Mouse (Mus musculus) telencephalon, adult 2 months (tissue): Measurements from ENCODE around the gene Atp6v0b.

ENCODE experiments used
- DNase-seq: peaks from one replicate; pipeline ENCODE4 v3.0.0-alpha.2; 2011; ENCODE audit warnings: low read depth, low spot score

Atp6v0b gene

DNA sequence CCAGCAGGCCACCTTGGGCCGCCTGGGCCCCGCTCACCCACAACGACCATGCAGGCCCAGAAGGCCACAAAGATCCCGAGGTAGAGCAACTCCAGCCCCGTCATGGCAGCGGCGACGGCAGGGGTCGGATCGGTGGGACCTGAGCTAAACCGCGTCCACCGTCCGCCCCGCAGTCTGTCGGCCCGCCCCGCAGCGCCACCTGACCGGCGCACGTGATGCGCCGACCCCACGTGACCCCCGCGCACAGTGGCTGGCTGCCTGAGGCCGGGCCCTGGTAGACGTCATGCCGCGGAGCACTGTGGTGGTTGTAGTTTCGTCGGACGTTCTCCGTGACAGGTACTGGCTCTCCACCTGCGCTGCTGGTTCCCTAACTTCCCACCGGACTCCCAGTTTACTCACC, at the start of gene Atp6v0b:
Gene Atp6v0b, minus strand, starts transcription at position 201 of the 400 bp plus-strand sequence.
- DNase-seq = peak; percentile 81

DNA sequence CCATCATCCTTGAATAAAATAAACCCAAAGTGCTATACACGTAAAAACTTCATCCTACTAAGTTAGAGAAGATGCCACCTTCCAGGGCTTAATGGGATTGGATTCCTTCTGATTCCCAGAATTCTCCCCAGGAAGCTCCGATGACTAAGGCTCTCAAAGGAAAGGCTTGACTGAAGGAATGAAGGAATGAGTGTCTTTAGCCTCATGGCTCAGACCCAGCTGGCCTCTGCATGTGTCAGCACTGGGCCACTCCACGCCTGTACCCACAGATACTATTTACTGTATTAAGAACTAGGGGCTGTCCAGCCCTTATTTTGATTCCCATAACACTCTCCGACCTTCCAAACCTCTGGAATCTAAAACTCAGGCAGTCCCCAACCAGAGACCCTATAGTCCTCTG, 46.9 kb upstream of the Atp6v0b start:
- no peak for DNase-seq

DNA sequence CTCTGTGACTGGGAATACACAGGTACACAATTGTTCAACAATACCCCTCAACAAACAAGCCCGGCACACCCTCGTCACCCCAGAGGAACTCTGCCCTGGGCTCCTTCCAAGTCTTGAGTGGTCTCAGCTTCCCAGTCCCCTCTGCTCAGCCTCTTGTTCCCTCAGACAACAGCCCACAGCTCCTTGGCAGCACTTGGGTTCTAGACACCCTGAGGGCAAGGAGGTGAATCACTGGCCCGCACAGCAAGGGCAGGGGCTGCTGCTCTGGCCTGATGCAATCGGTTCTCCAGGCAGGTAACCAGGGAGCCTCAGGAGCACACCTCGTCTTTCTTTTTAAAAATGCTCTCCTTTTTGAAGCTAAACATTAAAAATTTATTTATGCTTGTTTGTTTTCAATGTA, 46.1 kb upstream of the Atp6v0b start:
- no peak for DNase-seq

DNA sequence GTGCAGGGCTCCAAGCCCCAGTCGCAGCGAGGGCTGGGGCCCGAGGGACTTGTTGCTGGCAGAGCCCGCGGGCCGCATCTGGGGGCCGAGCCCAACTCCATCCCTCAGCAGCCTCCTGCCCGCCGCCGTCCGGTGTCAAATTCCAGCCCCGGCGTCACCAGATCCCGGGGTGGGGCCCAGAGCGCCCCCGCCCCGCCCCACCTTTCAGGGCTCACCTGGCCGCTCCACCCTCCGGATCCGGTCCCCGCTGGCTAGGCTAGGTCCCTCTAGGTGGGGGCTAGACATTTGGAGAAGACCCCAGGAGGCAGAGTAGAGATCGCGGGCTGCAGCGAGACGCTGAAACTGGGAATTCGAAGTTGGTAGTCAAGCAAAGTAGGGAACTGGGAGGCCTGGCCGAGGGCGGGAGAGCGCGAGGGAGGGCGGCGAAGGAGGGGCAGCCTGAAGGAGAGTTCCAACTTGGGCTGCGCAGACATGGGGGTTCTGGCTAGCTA, 42.3 kb upstream of the Atp6v0b start, which contains the start of gene Artn:
Gene Artn, minus strand, starts transcription at position 373 of the 491 bp plus-strand sequence.
- no peak for DNase-seq

DNA sequence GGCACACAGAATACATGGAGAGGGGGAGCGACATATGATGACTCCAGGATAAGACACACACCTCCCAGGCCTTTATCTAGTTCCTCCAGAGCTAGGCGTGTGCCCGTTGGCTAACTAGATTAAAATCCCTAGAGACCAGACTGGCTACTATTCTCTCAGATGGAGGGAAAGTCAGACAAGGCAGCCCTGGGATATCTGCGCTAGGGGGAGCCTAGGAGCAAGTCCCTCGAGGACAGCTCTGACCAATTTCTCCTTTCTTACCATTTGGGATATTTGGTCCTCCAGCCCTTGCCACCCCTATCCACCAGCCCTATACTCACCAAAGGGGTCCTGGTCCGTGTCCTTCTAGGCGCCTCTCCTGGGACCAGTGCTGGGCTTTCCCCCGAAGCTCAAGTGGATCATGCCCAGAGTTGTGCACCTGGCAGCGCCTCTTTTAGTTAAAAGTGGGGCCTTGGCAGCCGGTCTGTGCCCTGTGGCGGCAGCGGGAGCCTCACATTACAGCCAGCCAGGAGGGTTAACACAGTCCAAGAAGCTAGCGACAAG, 41.6 kb upstream of the Atp6v0b start:
- no peak for DNase-seq

DNA sequence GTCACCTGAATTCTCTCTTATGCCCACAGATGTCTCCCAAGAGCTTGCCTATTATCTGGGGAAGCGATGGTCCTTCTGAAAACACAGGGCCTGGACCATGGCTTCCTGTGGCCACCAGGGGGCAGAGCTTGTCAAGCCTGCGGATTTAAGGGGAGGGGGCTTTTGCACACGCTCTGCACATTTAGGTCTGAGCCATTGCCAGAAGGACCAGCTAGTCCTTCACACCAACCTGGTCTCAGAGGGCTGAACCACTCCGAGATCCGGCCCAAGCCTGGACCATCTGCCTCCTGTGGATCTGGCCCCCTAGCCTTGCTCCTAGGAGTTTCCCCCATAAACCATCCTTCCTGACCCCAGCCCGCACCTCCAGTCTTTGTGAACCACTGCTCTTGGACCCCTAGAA, 41.1 kb upstream of the Atp6v0b start:
- DNase-seq = no peak

DNA sequence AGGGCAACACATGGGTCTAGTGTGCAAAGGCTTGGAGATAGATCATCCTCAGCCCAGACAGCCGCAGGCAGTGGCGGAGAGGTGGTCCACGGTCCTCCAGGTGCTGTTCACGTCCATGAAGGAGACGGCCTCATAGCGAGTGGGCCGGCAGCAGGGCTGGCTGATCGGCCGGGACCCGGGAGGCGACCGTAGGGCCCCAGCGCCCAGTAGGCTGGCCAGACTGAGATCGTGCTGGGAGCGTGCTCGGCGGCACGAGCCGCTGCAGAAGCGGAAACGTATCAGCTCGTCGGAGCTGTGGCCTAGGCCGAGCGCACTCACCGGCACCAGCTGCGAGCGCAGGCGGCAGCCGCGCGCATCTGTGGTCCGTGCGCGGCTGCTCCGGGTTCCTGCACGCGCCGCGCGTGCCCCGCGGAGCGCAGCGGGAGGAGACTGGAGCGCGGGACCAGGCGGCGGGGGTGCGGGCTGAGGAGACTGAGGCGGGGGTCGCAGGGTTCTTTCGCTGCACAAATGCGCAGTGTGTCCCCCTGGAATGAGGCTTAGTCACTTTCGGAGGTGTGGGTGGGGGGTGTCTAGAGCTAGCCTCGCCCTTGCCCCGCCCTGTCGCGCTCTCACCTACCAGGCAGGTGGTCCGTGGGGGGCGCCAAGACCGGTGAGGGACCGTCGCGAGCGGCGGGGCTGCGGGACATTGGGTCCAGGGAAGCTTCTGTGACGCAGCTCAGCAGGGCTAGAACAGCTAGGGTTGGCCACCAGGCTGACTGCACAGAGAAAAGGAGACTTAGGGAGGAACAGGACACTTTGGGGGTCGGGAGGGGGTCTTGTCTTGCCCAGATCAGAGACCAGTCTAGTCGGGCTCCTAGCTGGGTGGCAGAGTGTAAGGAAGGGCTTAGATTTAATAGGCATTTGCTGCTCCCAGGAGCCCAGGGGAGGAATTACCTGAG, 39.7 kb upstream of the Atp6v0b start:
- DNase-seq = no peak

DNA sequence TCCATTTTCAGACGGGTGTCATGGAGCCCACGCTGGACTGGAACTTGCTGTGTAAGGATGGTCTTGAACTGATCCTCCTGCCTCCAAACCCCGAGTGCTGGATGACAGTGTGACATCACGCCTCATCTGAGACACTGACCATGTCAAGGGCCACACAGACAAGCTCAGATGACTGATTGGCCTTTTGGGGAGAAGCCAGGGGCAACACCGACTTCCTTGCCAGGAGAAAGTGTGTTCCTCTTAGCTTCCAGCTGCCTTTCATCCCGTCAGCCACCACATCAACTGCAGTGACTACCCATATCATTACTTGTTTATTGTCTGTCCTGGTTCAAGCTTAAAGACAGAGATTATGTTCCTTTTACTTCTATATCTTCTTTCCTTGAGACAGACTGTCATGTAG, 37.8 kb upstream of the Atp6v0b start:
- DNase-seq = no peak

DNA sequence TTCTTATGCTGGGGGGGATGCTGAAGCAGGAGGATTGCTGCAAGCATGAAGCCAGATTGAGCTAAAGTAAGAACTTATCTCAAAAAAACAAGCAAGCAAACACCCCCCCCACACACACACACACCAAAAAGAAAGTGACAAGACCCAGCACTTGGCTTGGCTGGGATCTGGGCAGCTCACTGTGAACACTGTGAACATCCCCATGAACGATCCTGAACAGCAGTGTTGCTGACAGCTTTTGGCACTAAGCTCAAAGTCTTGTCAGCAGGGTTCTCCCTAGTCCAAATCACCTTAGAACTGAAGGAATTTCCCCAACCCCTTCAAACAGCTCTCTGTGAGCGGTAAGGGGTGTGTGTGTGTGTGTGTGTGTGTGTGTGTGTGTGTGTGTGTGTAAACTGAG, 36.3 kb upstream of the Atp6v0b start:
- DNase-seq = no peak

DNA sequence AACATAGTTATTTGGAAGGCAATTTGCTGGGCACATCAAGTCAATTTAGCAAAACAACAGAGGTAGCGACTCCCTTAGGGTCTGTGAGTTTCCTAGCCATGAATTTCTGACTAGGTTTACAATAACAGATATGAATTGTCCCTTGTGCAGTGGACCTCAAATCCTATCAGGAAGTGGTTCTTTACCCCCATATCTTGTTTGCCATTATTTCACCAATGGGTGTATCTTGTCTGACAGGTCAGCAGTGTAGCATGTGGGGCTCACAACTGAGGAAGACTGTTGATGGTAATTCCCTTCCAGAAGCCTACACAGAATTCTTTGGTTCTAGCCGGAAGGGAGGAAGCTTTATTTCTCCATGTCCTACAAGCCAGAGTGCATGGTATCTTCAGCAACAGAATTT, 34.2 kb upstream of the Atp6v0b start:
- DNase-seq = no peak

DNA sequence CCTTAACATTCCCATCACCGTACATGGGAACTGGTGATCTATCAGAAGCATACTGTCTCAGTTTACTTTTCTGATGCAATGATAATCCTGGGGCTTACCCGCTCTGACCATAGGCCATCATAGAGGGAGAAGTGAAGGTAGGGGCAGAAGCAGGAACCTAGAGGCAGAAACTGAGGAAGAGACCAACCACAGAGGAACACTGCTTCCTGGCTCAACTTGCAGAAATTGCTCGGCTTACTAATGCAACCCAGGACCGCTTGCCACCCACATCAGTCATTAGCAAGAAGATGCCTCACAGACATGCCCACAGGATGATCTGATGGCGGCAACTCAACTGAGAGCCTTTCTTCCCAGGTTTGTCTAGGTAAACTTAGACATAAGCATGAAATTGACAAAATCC, 31.6 kb upstream of the Atp6v0b start:
- no peak for DNase-seq

DNA sequence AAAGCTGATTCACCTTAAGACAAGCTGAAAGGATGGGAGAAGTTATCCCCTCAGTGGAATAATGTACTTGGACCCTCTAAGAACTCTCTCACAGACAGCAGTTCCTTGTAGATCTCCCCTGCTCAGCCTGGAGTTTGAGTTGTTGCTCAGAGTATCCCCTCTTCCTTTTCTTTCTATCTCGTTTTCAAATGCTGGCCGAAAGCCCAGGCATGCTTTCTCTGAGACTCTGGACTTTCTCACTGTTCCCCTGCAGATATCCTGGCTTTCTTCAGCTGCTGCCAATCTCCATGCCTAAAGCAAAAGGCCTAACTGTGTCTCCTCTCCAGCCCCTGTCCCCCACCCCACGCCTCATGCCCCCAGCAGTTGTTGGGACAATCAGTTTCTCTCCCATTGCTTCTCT, 31.1 kb upstream of the Atp6v0b start:
- DNase-seq = no peak

DNA sequence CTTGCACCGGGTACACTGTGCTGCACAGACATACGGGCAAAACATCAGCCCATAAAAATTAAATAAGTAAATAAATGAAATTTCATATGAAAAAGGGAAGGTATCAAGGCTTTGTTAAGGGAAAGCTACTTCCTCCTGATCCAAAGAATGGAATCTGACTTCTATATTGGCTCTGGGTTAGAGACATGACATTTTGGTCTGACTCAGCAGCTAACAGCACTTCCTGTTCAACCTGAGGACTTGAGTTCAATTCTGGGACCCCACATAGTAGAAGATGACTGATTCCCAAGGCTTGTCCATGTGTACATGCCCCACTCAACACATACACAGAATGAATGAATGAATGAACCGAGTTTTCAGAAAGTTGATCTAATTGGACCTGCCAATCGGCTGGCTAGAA, 30.7 kb upstream of the Atp6v0b start:
- no peak for DNase-seq

DNA sequence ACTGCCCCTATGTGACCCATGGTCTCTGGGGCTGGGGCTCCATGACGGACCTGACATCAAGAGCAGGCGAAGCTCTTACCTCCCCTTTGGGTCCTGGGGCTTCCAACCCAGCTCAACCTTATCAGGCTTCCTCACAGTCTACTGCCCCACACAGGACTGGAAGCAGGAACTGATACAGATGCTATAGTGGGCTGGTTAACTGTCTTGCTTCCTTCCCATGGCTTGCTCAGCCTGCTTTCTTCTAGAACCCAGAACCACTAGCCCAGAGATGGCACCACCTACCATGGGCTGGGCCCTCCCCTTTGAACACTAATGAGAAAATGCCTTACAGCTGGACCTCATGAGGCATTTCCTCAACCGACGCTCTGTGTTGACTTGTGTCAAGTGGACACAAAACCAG, 30.3 kb upstream of the Atp6v0b start:
- DNase-seq = no peak

DNA sequence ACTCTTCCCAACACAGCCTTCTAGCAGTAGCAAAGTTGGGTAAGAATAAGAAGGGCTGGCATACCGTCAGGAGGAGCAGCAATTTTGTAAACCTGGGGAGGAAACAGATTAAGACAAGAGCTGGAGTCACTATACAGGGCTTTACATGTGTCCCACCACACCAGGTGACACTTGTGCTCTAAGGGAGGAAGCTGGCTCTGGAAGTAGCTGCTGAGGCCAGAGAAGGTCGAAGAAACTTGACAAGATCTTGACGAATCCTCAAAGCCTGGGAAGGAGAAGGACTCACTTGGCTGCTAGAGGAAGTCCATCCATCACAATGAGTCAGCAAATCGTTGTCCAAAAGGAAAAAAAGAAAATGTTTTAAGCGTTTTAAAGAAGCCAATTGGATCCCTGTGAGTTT, 29.3 kb upstream of the Atp6v0b start:
- no peak for DNase-seq

DNA sequence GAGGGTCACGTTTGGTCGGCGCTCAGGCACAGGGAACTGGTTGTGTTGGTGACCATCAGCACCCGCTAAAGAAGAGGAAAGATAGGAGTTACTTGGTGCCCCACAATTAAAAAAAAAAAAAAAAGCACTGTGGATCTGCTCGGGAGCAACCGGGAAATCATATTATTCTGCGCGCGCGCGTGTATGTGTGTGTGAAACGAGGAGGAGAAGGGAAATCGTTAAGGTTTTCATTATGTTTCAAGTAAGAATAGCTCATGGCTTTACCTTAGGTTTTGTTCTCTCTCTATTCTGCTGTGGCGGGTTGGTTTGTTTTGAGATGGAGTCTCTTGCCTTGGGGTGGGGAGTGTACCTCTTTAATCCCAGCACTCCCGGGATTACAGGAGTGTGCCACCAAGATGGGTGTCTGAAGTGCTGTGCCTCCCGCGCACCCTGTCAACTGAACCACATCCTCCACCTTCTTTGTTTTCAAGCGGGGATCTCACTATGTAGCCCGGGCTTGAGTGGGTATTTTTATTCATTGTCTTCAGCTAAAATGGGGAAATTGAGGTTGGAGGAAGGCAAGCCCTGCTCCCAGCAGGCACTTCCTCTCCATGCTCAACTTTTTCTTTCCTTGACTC, 28.5 kb upstream of the Atp6v0b start:
- peak; percentile 36 for DNase-seq

DNA sequence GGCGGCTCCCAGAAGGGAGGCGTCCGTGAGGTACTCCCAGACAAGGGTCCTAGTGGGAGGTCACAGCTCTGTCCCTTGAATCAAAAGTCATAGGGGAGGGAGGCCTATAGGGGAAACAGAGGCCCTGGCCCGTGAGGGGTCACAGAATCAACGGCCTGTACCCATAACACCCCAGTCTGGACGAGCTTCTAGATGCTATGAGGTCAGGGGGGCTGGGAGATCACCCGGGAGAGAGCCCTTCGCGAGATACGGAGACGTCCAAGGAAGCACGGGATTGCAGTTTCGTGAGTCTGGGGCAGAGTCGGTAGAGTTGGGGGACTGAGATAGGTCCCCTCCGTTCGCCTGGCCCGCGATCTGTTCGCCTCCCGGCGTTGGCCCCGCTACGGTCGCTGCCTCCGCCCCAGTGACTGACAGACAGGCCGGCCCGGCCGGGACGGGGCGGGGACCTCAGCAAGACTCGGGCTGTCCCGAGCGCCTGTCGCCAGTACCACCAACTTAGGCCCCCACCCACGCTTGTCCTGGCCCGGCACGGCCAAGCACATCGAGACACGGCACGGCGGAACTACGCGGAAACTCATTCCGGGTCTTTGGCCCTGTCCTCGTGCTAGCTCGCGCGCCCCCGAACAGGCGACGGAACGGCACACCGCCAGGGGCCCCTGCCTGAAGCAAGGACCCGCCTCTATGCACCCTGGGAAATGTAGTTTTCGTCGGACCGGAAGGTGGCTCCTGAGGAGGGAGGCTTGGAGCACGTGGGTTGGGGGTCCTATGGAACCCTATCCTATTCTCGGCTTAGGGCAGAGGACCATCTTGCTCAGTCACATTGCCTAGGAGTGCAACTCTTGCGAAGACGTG, 27.7 kb upstream of the Atp6v0b start, which contains the start of gene Ipo13:
Gene Ipo13, minus strand, starts transcription at position 409 of the 852 bp plus-strand sequence.
- DNase-seq = peak; percentile 89

DNA sequence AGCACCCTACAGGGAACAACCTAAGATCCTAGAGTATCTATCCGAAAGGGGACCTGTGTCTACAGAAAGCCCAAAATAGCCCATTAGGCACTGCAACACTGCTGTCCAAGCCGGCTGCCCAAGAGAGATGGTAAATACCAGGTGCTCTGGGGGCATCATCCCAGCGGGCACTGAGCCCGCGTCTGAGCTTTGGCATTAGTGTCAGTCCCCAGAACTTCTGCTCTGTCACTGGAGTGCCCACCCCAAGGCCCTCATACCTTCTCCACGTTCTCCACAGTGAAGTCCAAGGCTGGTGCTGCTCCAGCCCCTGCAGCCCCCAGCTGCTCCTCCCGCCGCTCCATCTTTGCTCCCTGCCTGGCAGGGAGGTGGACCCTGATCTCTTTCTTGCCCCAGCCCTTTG, 26.9 kb upstream of the Atp6v0b start:
- no peak for DNase-seq

DNA sequence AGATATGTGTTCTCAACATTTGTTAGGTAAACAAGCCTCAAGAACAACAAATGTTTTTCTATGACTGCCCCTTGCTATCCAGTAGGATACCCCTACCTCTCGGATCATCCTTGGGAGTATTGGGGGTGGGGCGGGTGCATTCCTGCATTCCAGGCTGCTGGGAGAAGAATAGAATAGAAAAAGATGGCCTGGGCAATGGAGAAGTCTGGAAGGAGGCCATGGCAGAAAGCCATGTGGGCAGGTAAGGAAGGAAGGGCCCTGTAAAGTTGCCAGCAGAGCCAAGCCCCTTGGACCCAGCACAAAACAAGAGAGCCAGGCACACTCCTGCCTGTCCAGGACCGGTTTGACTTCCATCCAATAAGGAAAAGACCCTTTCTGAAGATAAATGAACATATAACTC, 26.3 kb upstream of the Atp6v0b start:
- no peak for DNase-seq

DNA sequence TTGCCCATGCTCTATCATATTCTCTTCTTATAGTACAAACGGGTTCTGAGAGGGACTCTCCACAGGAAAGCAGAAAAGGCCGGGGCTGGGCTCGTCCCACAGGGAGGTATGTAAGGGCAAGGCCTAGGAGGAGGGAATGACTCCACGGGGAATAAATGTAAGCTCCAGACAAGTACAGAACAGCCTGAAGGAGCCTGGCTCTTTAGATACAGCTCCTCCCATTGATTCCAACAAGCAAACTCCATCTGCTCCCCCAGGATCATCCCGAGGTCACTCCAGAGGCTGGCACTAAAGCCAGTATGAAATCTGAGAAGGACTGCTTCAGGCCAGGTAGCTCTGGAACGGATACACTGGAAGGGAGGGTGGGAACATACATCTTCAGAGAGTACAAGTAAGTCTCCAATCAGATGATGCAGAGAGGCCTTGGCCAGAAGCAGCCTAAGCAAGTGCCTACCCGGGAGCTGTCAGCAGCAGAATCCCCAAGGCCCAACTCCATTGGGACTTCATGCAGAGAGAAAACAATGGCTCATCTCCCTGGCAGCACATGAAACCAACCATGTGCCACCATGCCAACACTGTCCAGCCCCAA, 25.6 kb upstream of the Atp6v0b start:
- DNase-seq = no peak

DNA sequence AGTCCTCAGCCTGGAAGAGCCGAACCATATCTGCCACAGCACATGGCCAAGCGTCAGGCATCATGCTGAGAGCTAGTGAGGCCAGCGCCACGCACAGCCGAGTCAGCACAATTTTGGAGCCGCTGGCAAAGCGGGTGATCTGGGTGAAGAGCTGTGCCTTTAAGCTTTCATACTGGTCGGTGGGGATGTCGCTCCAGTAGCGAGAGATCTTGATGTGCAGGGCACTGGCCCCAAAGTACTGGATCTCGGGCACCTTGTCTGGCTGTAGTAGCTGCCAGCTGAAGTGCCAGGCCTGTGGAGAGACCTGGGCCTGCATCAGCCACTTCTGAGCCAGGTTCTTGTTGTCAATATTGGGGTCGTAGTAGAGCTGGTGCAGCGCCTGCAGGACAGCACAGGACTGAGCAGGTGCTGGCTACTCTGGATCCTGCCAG, 25.0 kb upstream of the Atp6v0b start:
- DNase-seq = no peak
